Mouse (Mus musculus) embryonic facial prominence, embryonic 12.5 days (tissue): ENCODE data around the gene Stk17b. TPM values are rescaled to one million over a fixed set of nuclear protein-coding genes. Genes with fewer than 3 reads are reported as not detected.

Experiments used
- ATAC-seq: fragments of 200-750 bp; cut with Nextera tagmentation; 2 replicates; pipeline ENCODE4 v1.8.0; 2017; ENCODE audit not compliant: insufficient number of reproducible peaks, insufficient read depth, low FRiP score, low TSS enrichment
- H3K27ac ChIP-seq: fragments of 300-500 bp; sonication (generic); 2 replicates; pipeline ENCODE4 v1.5.1; 2016; ENCODE audit warnings: mild to moderate bottlenecking
- H3K27me3 ChIP-seq: fragments of 300-500 bp; sonication (generic); 2 replicates; pipeline ENCODE4 v1.6.1; 2016; ENCODE audit warnings: mild to moderate bottlenecking, moderate library complexity
- H3K36me3 ChIP-seq: fragments of 300-500 bp; sonication (generic); 2 replicates; pipeline ENCODE4 v1.6.1; 2016; ENCODE audit warnings: mild to moderate bottlenecking
- H3K4me1 ChIP-seq: fragments of 300-500 bp; sonication (generic); 2 replicates; pipeline ENCODE4 v1.6.1; 2016
- H3K4me2 ChIP-seq: fragments of 300-500 bp; sonication (generic); replicated peaks from 2 replicates; pipeline ENCODE4 v1.6.1; 2016; ENCODE audit warnings: mild to moderate bottlenecking, moderate library complexity
- H3K4me3 ChIP-seq: fragments of 300-500 bp; sonication (generic); 2 replicates; pipeline ENCODE4 v1.5.1; 2016; ENCODE audit warnings: mild to moderate bottlenecking
- H3K9ac ChIP-seq: fragments of 300-500 bp; sonication (generic); 2 replicates; pipeline ENCODE4 v1.6.1; 2016; ENCODE audit warnings: mild to moderate bottlenecking, moderate library complexity
- H3K9me3 ChIP-seq: fragments of 300-500 bp; sonication (generic); 2 replicates; pipeline ENCODE4 v1.6.1; 2016; ENCODE audit warnings: mild to moderate bottlenecking, moderate library complexity
- WGBS: fragments of 180-500 bp; shearing (Covaris S2); methylation state at CpG from one replicate; pipeline ENCODE4 v1.1.7; 2016; 5-methylcytosine and 5-hydroxymethylcytosine counted together
- polyA plus RNA-seq: library from polyadenylated mRNA; unstranded; fragments of >200 nt; fragmentation: Nextera tagmentation; extraction: Ambion mirVana; gene quantifications from 2 replicates; pipeline ENCODE4 v1.2.1, GENCODE M21; 2016

Gene Stk17b
- polyA plus RNA-seq, 1 experiment from 2014 or later = 10.8 TPM

DNA sequence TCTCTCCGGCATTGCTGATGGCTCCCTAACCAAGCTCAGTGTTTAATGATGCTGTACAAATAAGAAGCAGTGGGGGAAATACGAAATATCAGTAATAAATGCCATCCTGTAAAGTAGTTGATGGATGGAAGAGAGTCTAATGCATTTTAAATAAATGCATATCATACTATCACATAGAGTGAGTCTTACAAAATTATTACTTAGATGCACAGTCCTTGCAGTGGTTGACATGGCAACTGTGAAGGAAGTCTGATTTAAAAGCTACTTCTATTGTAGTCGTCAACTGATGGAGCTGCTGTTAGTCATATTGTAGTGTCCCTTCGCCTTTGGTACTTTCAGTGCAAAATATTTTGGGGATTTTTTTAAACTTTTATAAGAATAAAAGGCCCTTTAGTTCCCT lies 26.9 kb upstream of the Stk17b start:
- H3K27ac ChIP-seq = no peak overlapping the region
- no peak overlapping the region for H3K4me3 ChIP-seq
- H3K4me2 ChIP-seq = no peak overlapping the region
- peaks cover 6% of the 10 kb centered on the region; the same call in 1 of the 2 replicates for H3K4me1 ChIP-seq
- H3K9me3 ChIP-seq = no peaks in the 10 kb centered on the region
- no peaks in the 10 kb centered on the region for H3K36me3 ChIP-seq
- WGBS = 85% methylated on average over 4 of the region's 4 CpGs
- H3K27me3 ChIP-seq = no peaks in the 10 kb centered on the region
- no peak overlapping the region for H3K9ac ChIP-seq
- no peak for ATAC-seq

DNA sequence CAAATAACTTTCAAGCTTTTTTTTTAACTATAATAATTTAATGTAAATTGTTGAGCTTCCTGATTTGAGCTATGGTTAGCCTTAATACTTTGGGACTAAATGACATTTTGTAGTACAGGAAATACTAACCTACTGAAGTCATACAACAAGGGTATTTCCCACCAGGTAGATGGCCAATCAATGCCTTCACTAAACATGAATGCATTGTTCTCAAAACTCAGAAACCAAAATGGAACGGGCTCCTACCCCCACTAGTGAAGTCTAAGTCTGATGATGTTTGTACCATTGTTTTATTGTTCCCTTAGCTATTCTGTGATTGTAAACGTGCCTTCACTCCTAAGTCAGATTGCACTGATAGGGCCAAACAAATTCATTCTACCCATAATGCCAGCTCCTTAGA lies 23.2 kb upstream of the Stk17b start:
- ATAC-seq = no peak
- no peaks in the 10 kb centered on the region for H3K27me3 ChIP-seq
- no peak overlapping the region for H3K27ac ChIP-seq
- H3K9me3 ChIP-seq = no peaks in the 10 kb centered on the region
- no peak overlapping the region for H3K4me2 ChIP-seq
- no peaks in the 10 kb centered on the region for H3K36me3 ChIP-seq
- WGBS = 81% methylated on average over 2 of the region's 2 CpGs
- H3K9ac ChIP-seq = no peak overlapping the region
- H3K4me3 ChIP-seq = no peak overlapping the region
- peaks cover 6% of the 10 kb centered on the region; the same call in 1 of the 2 replicates for H3K4me1 ChIP-seq

DNA sequence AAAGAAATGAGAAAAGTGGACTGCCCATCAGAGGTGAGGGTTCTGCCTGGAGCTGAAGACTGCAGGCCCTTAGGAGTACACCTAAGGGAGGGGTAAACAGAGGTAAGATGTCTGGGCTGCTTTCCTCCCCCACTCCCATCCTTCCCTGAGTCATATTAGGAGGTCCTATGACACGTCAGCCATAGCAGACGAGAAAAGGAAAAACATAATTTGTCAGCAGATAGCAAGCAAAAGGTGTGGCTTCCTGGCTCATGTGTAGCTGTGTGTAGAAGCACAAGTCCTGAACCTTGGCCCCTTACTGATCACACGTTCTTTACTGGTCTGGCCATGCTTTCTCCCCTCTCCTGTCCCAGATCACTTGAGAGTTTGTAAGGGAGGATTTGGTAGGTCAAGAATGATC lies 12.8 kb upstream of the Stk17b start:
- Histone ChIP-seq H3K4me2 (no peak overlapping the region), H3K9me3 (no peaks in the 10 kb centered on the region), H3K27me3 (no peaks in the 10 kb centered on the region), H3K27ac (no peak overlapping the region), H3K36me3 (no peaks in the 10 kb centered on the region), H3K9ac (no peak overlapping the region), H3K4me3 (no peak overlapping the region), H3K4me1 (no peaks in the 10 kb centered on the region)
- 73% methylated on average over 3 of the region's 3 CpGs for WGBS
- ATAC-seq = no peak

DNA sequence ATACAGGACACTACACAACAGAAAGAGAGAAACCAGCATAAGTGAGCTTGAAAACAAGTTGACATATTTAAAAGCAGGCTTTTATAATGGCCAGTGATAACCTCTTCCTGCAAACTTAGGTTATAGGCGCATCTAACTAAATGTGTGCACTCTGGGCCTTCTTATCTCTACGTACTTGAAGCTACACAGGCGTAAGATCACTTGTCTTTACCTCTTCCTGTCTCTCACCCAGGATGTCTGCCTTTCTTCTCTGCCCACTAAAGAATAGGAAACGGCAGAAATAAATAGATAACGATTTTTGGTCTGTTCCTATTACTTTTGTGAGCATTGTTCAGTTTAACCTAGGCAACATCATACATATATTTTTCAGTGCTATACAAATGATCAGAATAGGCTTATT lies 12.1 kb upstream of the Stk17b start:
- 83% methylated on average over 5 of the region's 5 CpGs for WGBS
- Histone ChIP-seq H3K4me3 (no peak overlapping the region), H3K36me3 (no peaks in the 10 kb centered on the region), H3K9ac (no peak overlapping the region), H3K9me3 (no peaks in the 10 kb centered on the region), H3K4me1 (no peaks in the 10 kb centered on the region), H3K27ac (no peak overlapping the region), H3K27me3 (no peaks in the 10 kb centered on the region), H3K4me2 (no peak overlapping the region)
- no peak for ATAC-seq

DNA sequence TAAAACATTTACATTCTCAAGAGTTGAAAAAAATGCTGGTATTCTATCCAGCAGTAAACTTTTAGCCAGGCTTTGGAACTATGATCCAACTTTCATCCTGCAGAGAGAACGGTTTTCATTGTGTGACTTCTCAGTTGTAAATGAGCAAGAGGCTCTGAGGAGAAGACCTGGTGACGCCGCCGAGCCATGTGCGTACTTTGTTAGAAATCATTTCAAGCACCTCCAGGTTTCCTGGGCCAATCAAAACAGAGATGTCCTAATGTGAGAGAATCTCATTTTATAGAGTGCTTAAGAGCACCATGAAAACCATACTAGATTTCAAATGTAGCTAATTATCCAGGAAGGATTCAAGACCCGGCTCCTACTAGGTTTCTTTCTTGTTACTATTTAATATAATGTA lies 11.2 kb upstream of the Stk17b start:
- H3K9me3 ChIP-seq = no peaks in the 10 kb centered on the region
- no peaks in the 10 kb centered on the region for H3K27me3 ChIP-seq
- no peaks in the 10 kb centered on the region for H3K4me1 ChIP-seq
- no peak overlapping the region for H3K4me3 ChIP-seq
- no peak for ATAC-seq
- H3K27ac ChIP-seq = no peak overlapping the region
- H3K4me2 ChIP-seq = no peak overlapping the region
- H3K9ac ChIP-seq = no peak overlapping the region
- no peaks in the 10 kb centered on the region for H3K36me3 ChIP-seq
- WGBS = 88% methylated on average over 6 of the region's 6 CpGs

DNA sequence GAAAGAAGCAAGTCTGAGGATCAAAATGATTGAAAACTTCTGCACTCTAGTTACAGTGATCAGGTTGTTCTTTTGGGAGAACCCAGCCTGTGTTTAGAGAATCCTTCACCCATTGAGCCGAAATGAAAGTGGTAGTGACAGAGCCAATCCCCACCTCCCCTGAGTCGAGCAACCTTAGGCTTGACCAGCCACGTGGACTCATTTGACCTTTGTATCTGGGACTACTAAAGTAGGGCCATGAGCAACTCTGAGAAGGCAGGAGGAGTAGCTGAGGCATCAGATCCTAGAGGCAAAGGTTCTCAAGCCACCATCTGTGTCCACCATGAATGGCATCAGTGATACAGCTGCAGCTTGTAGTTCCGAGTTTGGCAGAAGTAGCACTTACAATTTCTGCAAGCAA lies 10.6 kb upstream of the Stk17b start:
- no peaks in the 10 kb centered on the region for H3K36me3 ChIP-seq
- H3K9me3 ChIP-seq = no peaks in the 10 kb centered on the region
- no peak overlapping the region for H3K4me3 ChIP-seq
- H3K27ac ChIP-seq = no peak overlapping the region
- WGBS = 79% methylated on average over 4 of the region's 4 CpGs
- H3K4me2 ChIP-seq = no peak overlapping the region
- H3K27me3 ChIP-seq = no peaks in the 10 kb centered on the region
- ATAC-seq = no peak
- no peak overlapping the region for H3K9ac ChIP-seq
- H3K4me1 ChIP-seq = no peaks in the 10 kb centered on the region

DNA sequence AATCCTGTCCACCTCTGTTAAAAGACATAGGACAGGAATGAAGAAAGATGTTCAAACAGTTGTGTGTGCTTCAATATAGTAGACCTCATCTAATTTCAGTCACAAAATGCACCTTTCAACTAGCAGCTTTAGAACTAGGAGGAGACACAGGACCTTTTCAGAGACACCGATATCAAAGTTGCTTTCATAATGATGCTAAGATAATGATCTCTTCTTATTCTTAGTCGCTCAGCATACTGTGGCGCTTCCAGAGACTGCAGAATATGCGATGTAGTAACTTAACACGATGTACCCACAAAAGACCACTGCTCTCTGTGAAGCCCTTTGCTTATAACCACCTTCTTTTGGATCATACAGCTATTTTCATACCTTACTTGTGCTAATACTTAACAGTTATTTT lies 10.1 kb upstream of the Stk17b start:
- Histone ChIP-seq H3K4me3 (no peak overlapping the region), H3K9me3 (no peaks in the 10 kb centered on the region), H3K4me1 (no peaks in the 10 kb centered on the region), H3K27me3 (no peaks in the 10 kb centered on the region), H3K27ac (no peak overlapping the region), H3K36me3 (no peaks in the 10 kb centered on the region), H3K9ac (no peak overlapping the region), H3K4me2 (no peak overlapping the region)
- 88% methylated on average over 5 of the region's 5 CpGs for WGBS
- no peak for ATAC-seq

DNA sequence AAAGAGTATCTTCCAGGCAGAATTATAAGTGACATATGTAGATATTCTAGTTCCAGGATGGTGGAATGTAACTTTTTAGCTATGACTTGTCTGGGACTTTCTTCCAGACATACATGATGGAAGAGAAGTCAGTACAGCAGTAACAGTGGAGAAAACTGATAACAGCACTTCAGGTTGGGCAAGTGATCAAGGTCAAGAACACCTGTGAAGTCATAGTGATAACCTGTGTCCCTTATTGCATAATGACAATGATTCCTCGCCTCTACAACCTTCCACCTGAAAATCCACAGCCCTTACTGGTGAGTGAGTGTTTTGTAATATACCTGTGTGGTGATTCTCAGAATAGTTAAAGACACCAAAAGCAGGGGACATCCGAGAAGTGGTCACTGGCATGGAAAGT lies 9.3 kb upstream of the Stk17b start:
- Histone ChIP-seq H3K36me3 (no peaks in the 10 kb centered on the region), H3K27me3 (no peaks in the 10 kb centered on the region), H3K4me1 (no peaks in the 10 kb centered on the region), H3K27ac (no peak overlapping the region), H3K9me3 (no peaks in the 10 kb centered on the region), H3K4me3 (no peak overlapping the region), H3K4me2 (no peak overlapping the region), H3K9ac (no peak overlapping the region)
- WGBS = 69% methylated on average over 2 of the region's 2 CpGs
- no peak for ATAC-seq

DNA sequence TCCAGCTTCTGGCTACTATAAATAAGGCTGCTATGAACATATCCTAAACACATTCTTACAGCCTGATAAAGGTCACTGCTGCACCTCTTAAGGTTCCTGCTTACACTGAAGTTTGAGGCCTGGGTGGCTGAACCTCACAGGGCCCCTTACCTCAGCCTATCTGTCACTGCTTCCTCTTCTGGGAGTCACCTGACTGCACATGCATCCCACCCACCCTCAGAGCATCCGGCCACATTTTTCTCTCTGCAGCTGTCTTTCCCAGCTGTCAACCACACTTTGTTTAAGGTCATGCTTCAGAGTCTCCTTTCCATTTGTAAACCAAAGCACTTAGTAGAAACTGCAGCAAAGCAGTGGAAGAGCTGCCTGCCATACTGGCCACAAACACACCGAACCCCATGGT lies 6.3 kb upstream of the Stk17b start:
- 85% methylated on average over 2 of the region's 2 CpGs for WGBS
- Histone ChIP-seq H3K9me3 (no peaks in the 10 kb centered on the region), H3K9ac (no peak overlapping the region), H3K27ac (no peak overlapping the region), H3K27me3 (no peaks in the 10 kb centered on the region), H3K4me1 (no peaks in the 10 kb centered on the region), H3K36me3 (no peaks in the 10 kb centered on the region), H3K4me3 (no peak overlapping the region), H3K4me2 (no peak overlapping the region)
- no peak for ATAC-seq

DNA sequence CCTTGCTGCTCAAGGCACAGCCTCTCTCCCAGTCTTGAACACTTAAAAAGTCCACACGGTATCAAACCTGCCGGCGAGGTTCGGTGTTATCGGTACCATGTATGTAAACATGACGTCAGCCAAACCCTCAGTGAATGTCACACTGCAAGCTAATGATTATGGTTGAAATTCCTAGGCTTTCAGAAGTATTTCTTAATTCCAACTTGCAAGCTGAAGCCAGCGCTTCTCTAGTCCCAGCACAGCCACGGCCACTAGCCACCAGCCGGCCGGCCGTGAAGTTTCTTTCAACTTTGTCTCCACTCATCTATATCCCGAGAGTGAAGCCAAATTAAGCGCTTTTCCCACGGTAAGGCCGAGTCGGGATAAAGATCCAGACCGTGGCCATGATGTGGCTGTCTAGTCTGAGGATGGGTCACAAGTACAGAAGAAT lies 718 bp downstream of the Stk17b start:
- peak overlapping the region; percentile 77 for H3K9ac ChIP-seq
- H3K9me3 ChIP-seq = no peaks in the 10 kb centered on the region
- ATAC-seq = peak; percentile 6; the same call in 1 of the 2 replicates
- H3K4me2 ChIP-seq = peak overlapping the region; percentile 81
- H3K27me3 ChIP-seq = no peaks in the 10 kb centered on the region
- under 1% methylated on average over 17 of the region's 17 CpGs for WGBS
- 0 out of 2 replicates have a peak overlapping the region, but pooled peaks have one; percentile 83 for H3K27ac ChIP-seq
- no peaks in the 10 kb centered on the region for H3K36me3 ChIP-seq
- H3K4me1 ChIP-seq = no peaks in the 10 kb centered on the region
- peak overlapping the region; percentile 90 for H3K4me3 ChIP-seq

DNA sequence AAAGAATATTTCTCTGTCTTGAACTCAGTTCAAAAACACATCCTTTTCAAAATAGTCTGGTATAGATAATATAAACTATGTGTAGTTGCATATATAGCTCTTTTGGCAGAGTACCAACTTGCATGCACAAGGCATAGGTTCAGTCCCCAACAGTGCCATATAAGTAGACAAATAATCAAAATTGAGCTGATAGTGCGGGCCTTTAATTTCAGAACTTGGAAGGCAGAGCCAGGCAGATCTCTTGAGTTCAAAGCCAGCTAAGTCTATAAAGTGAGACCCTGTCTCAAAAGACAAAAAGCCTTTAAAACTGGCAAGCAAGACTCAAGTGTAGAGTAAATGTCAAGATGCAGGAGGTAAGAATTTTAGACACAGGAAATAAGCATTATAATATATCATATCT lies 2.1 kb downstream of the Stk17b start:
- WGBS = 87% methylated on average over 1 of the region's 1 CpGs
- Histone ChIP-seq H3K27ac (no peak overlapping the region), H3K9ac (no peak overlapping the region), H3K9me3 (no peaks in the 10 kb centered on the region), H3K27me3 (no peaks in the 10 kb centered on the region), H3K36me3 (no peaks in the 10 kb centered on the region), H3K4me2 (no peak overlapping the region), H3K4me1 (no peaks in the 10 kb centered on the region), H3K4me3 (no peak overlapping the region)
- ATAC-seq = no peak

DNA sequence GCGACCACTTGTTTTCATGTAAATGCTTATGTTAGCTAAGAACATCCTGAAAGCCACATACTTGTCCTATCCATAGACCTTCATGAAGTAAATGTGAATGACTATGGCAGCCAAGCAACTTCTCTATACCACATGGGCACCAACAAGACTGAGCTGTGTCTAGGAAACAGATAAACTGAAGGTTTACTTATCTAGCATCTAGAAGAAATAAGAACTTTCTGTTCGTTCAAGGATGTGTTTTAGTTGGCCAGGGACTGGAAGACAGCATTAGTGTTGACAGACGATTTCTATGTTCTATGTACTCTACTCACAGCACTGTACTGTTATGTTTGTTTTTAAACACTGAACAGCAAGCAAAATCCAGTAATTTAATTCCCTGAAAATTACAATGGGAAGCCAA lies 2.9 kb downstream of the Stk17b start:
- Histone ChIP-seq H3K9me3 (no peaks in the 10 kb centered on the region), H3K4me1 (no peaks in the 10 kb centered on the region), H3K9ac (no peak overlapping the region), H3K27me3 (no peaks in the 10 kb centered on the region), H3K4me3 (no peak overlapping the region), H3K36me3 (no peaks in the 10 kb centered on the region), H3K4me2 (no peak overlapping the region), H3K27ac (no peak overlapping the region)
- ATAC-seq = no peak
- WGBS = 84% methylated on average over 3 of the region's 3 CpGs

DNA sequence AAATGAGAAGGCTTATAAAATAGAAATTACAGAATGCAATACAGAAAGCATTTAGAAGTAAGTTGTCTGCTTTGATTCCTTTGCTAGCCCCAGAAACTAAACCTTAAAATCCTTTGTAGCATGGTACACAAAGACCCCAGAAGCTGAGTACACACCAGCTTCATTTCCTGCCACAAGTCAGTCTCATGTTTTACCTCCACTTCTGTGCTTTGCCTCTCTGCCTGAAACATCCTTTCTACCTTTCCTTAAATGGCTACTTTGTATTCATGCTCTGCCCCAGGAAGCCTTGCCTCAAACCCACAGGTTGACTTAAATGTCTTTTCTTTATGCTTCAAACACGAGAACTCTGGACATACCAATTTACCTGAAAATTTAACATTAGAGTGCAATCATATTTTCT lies 3.7 kb downstream of the Stk17b start:
- whole genome bisulfite sequencing = 77% methylated on average over 1 of the region's 1 CpGs
- Histone ChIP-seq H3K9me3 (no peaks in the 10 kb centered on the region), H3K27me3 (no peaks in the 10 kb centered on the region), H3K9ac (no peak overlapping the region), H3K4me1 (no peaks in the 10 kb centered on the region), H3K27ac (no peak overlapping the region), H3K4me3 (no peak overlapping the region), H3K36me3 (no peaks in the 10 kb centered on the region), H3K4me2 (no peak overlapping the region)
- no peak for ATAC-seq
